Mouse (Mus musculus) brain, embryonic 14.5 days (tissue): ENCODE data around the gene Usp45.

Experiments
- CTCF ChIP-seq: fragments of 200-500 bp; IDR thresholded peaks from 2 replicates; pipeline ENCODE4 v1.5.1; 2012; ENCODE audit warnings: inconsistent platforms, mild to moderate bottlenecking, moderate library complexity, borderline replicate concordance; ENCODE audit not compliant: insufficient read depth, insufficient read length; ENCODE audit errors: extremely low read depth
- POLR2A ChIP-seq: fragments of 200-500 bp; IDR thresholded peaks from 2 replicates; pipeline ENCODE4 v1.6.1; 2012; ENCODE audit warnings: mild to moderate bottlenecking, inconsistent platforms, borderline replicate concordance; ENCODE audit not compliant: poor library complexity, insufficient read depth, insufficient read length, severe bottlenecking; ENCODE audit errors: extremely low read depth

GRCm38 (mm10) chr4:21763827-21764226 lies 3.1 kb upstream of the Usp45 start:
- no peak for TF ChIP-seq POLR2A
- no peak for TF ChIP-seq CTCF
